Mouse (Mus musculus) heart, adult 2 months (tissue): ENCODE results near the gene Glp2r.
A peak's percentile ranks its signal among the peaks of the same experiment; 100 is the strongest.

Source experiments
- CTCF ChIP-seq: fragments of 200-600 bp; IDR thresholded peaks from 2 replicates; pipeline ENCODE4 v1.8.1; 2022; ENCODE audit warnings: antibody characterized with exemption, mild to moderate bottlenecking, moderate library complexity
- EP300 ChIP-seq: fragments of 200-500 bp; IDR thresholded peaks from 2 replicates; pipeline ENCODE4 v1.6.1; 2011; ENCODE audit warnings: low read depth, low read length, control low read depth; ENCODE audit not compliant: insufficient read depth
- POLR2A ChIP-seq: fragments of 200-500 bp; IDR thresholded peaks from 2 replicates; pipeline ENCODE4 v1.6.1; 2011; ENCODE audit warnings: mild to moderate bottlenecking, low read depth, low read length, control low read depth; ENCODE audit not compliant: insufficient read depth

GRCm38 (mm10) chr11:67649971-67650707, 120.8 kb downstream of the Glp2r start:
- TF ChIP-seq CTCF (peak; percentile 23; the same call in 1 of the 2 replicates), POLR2A (no peak), EP300 (no peak)
